Mouse (Mus musculus) cerebral cortex, adult 2 months (tissue): ENCODE results near the gene Selenok.

ENCODE experiments used
- WGBS: fragments of 180-500 bp; shearing (Covaris S2); methylation state at CpG from one replicate; pipeline ENCODE4 v1.1.7; 2018; 5-methylcytosine and 5-hydroxymethylcytosine counted together

The Selenok gene

GRCm38 (mm10) chr14:29996000-29996751 is 28.1 kb downstream of the Selenok start:
- WGBS = 71% methylated on average over 11 of the region's 11 CpGs

GRCm38 (mm10) chr14:29998747-29999474 is 30.8 kb downstream of the Selenok start:
- 50% methylated on average over 13 of the region's 13 CpGs for WGBS

GRCm38 (mm10) chr14:29999475-29999811 is 31.3 kb downstream of the Selenok start:
- 71% methylated on average over 3 of the region's 3 CpGs for WGBS

- WGBS = 14% methylated on average over 54 of the region's 54 CpGs
Measured at GRCm38 (mm10) chr14:30008733-30009575, 40.8 kb downstream of the Selenok start, which contains the start of the genes Il17rb and Chdh. Il17rb (minus strand) TSS chr14:30008896. Chdh (plus strand) TSS chr14:30009023.

GRCm38 (mm10) chr14:30009864-30010560 is 41.9 kb downstream of the Selenok start:
- 48% methylated on average over 10 of the region's 10 CpGs for WGBS

- WGBS = 79% methylated on average over 10 of the region's 10 CpGs
Measured at GRCm38 (mm10) chr14:30011886-30012560, 43.9 kb downstream of the Selenok start.

GRCm38 (mm10) chr14:30014487-30014886 is 46.4 kb downstream of the Selenok start:
- WGBS = 79% methylated on average over 10 of the region's 10 CpGs

GRCm38 (mm10) chr14:30015008-30015407 is 46.9 kb downstream of the Selenok start:
- 86% methylated on average over 1 of the region's 1 CpGs for WGBS

- 83% methylated on average over 5 of the region's 5 CpGs for WGBS
Measured at GRCm38 (mm10) chr14:30016666-30017065, 48.6 kb downstream of the Selenok start.

- WGBS = 97% methylated on average over 8 of the region's 8 CpGs
Measured at GRCm38 (mm10) chr14:30017794-30018462, 49.8 kb downstream of the Selenok start.

GRCm38 (mm10) chr14:30018463-30018801 is 50.3 kb downstream of the Selenok start:
- WGBS = 79% methylated on average over 4 of the region's 4 CpGs

GRCm38 (mm10) chr14:30018846-30019245 is 50.7 kb downstream of the Selenok start:
- WGBS = 94% methylated on average over 6 of the region's 6 CpGs

GRCm38 (mm10) chr14:30019375-30019774 is 51.3 kb downstream of the Selenok start:
- WGBS = 97% methylated on average over 8 of the region's 8 CpGs

GRCm38 (mm10) chr14:30019792-30020575 is 51.9 kb downstream of the Selenok start:
- 79% methylated on average over 9 of the region's 9 CpGs for WGBS

GRCm38 (mm10) chr14:30022471-30022870 is 54.4 kb downstream of the Selenok start:
- 92% methylated on average over 6 of the region's 6 CpGs for WGBS

- WGBS = 34% methylated on average over 7 of the region's 7 CpGs
Measured at GRCm38 (mm10) chr14:30024387-30024786, 56.3 kb downstream of the Selenok start.
